Mouse (Mus musculus) liver, postnatal 0 days (tissue): Measurements from ENCODE around the gene Spns1.

Experiments
- CTCF ChIP-seq: sonication (generic); IDR thresholded peaks from 2 replicates; pipeline ENCODE4 v1.5.1; 2016; ENCODE audit warnings: antibody characterized with exemption, low read depth
- EP300 ChIP-seq: IDR thresholded peaks from 2 replicates; pipeline ENCODE4 v1.6.1; 2016; ENCODE audit warnings: antibody characterized with exemption, low read depth, mild to moderate bottlenecking

- TF ChIP-seq CTCF (no peak), EP300 (no peak)
Measured at GRCm38 (mm10) chr7:126417606-126418005, 40.4 kb upstream of the Spns1 start.
